In the genomic region with DNA sequence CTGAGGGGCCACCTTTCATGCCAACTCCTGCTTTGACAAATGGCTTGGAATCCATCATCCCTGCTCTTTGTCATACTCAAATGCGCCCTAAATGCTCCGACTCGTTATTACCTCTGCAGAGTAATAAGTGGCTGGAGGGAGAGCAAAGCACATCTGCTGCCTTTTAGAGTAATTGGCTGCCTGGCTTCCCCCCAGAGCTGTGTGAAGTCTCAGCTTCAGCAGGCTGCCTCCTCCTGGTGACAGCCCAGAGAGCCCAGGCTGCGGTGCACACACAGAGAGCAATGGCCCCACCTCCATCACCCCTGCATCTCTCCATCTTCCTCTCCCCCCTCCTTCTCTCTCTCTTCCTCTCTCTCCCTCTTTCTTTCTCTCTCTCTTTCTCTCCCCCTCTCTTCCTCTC, we compare ENCODE assay signal across 10 mouse cellular contexts. TPM values are rescaled to one million over a fixed set of nuclear protein-coding genes. Genes with fewer than 3 reads are reported as not detected.
A peak's percentile ranks its signal among the peaks of the same experiment; 100 is the strongest.
DNase-seq lines count a peak whose midpoint lies in the region; ATAC-seq and TF ChIP-seq lines count a peak whose summit lies in the region.
"Had no signal": no experiment of that assay in that cellular context is flagged by ENCODE, and none has a peak within 500 bp of the region (broad histone marks: within the 10 kb centered on the region; RNA-seq: fewer than 3 reads in every experiment).

No protein-coding gene starts in this region.

- H3K4me1 ChIP-seq in intestine, postnatal 0 days (replicated peaks; ENCODE audit: control insufficient read depth, insufficient read depth, low read length), result no peaks in the 10 kb centered on the region
- H3K4me1 ChIP-seq in intestine, embryonic 16.5 days (ENCODE audit: control insufficient read depth, insufficient read depth, low read length), result 0 out of 2 replicates have a peak, but pooled peaks cover 4% of the 10 kb centered on the region
- H3K4me1 ChIP-seq in hindbrain, embryonic 13.5 days (replicated peaks), result peaks cover 42% of the 10 kb centered on the region
- peaks cover 37% of the 10 kb centered on the region for H3K4me1 ChIP-seq in olfactory bulb, adult 2 months (ENCODE audit: control insufficient read depth, insufficient read depth, low read length)

- H3K4me3 ChIP-seq in intestine, postnatal 0 days (ENCODE audit: low read depth, low read length), result no peak overlapping the region
- no peak overlapping the region for H3K4me3 ChIP-seq in intestine, embryonic 16.5 days (ENCODE audit: low read length)
- H3K4me3 ChIP-seq in hindbrain, embryonic 13.5 days, result no peak overlapping the region
- H3K4me3 ChIP-seq in olfactory bulb, adult 2 months (ENCODE audit: insufficient read depth, low read depth, low read length), result no peak overlapping the region
- H3K4me3 ChIP-seq: heart, embryonic 13.5 days had no signal

- no peak overlapping the region for H3K4me2 ChIP-seq in intestine, postnatal 0 days (replicated peaks; ENCODE audit: low read depth)
- H3K4me2 ChIP-seq in intestine, embryonic 16.5 days (ENCODE audit: low read depth, low read length), result no peak overlapping the region
- H3K4me2 ChIP-seq in hindbrain, embryonic 13.5 days, result peak overlapping the region; percentile 37
- H3K4me2 ChIP-seq: heart, embryonic 13.5 days had no signal

- no peak overlapping the region for H3K9ac ChIP-seq in intestine, postnatal 0 days (ENCODE audit: low read depth, low read length)
- H3K9ac ChIP-seq in intestine, embryonic 16.5 days (ENCODE audit: low read depth, low read length), result no peak overlapping the region
- peak overlapping the region; percentile 43; the same call in 1 of the 2 replicates for H3K9ac ChIP-seq in hindbrain, embryonic 13.5 days
- H3K9ac ChIP-seq: heart, embryonic 13.5 days had no signal

- intact Hi-C loops in heart, postnatal 10 days (cut with DNase I), result no loop called here

- no peaks in the 10 kb centered on the region for H3K9me3 ChIP-seq in intestine, postnatal 0 days (ENCODE audit: control insufficient read depth)
- H3K9me3 ChIP-seq in intestine, embryonic 16.5 days (ENCODE audit: control insufficient read depth, low read length), result no peaks in the 10 kb centered on the region
- H3K9me3 ChIP-seq in hindbrain, embryonic 13.5 days, result no peaks in the 10 kb centered on the region
- H3K9me3 ChIP-seq: heart, embryonic 13.5 days had no signal

- no peak overlapping the region for H3K27ac ChIP-seq in intestine, postnatal 0 days (ENCODE audit: low read depth, low read length)
- H3K27ac ChIP-seq in intestine, embryonic 16.5 days (ENCODE audit: low read length), result no peak overlapping the region
- H3K27ac ChIP-seq in hindbrain, embryonic 13.5 days, result peak overlapping the region; percentile 85
- peak overlapping the region; percentile 60 for H3K27ac ChIP-seq in olfactory bulb, adult 2 months (ENCODE audit: insufficient read depth, low read depth, low read length)
- H3K27ac ChIP-seq: heart, embryonic 13.5 days had no signal

- no peak for TF ChIP-seq POLR2A in olfactory bulb, adult 2 months (IDR thresholded peaks at IDR 0.05; ENCODE audit: insufficient read depth, low read depth, low read length)

- peak; percentile 39 for TF ChIP-seq CTCF in intestine, postnatal 0 days (IDR thresholded peaks at IDR 0.05; ENCODE audit: low read depth)
- TF ChIP-seq CTCF in olfactory bulb, adult 2 months (IDR thresholded peaks at IDR 0.05; ENCODE audit: insufficient read depth, low read depth, low read length), result no peak

- 49% methylated on average over 4 of the region's 4 CpGs for WGBS in intestine, postnatal 0 days
- WGBS in intestine, embryonic 16.5 days, result 31% methylated on average over 4 of the region's 4 CpGs
- 23% methylated on average over 4 of the region's 4 CpGs for WGBS in hindbrain, embryonic 13.5 days
- WGBS in olfactory bulb, adult 2 months, result 6% methylated on average over 4 of the region's 4 CpGs

- peak; percentile 66 for DNase-seq in embryo, embryonic 11 days
- DNase-seq in heart, postnatal 10 days, result no peak
- DNase-seq in heart, adult 18-20 months, result no peak
- DNase-seq in adrenal gland, adult 2 months, result no peak
- DNase-seq: lung, postnatal 36 days had no signal

- ATAC-seq in intestine, postnatal 0 days, result no peak
- ATAC-seq in intestine, embryonic 16.5 days, result no peak
- ATAC-seq in hindbrain, embryonic 13.5 days (ENCODE audit: low FRiP score), result peak; percentile 71

- H3K36me3 ChIP-seq in intestine, postnatal 0 days (ENCODE audit: control insufficient read depth, insufficient read depth), result no peaks in the 10 kb centered on the region
- no peaks in the 10 kb centered on the region for H3K36me3 ChIP-seq in intestine, embryonic 16.5 days (ENCODE audit: control insufficient read depth, insufficient read depth, low read length)
- H3K36me3 ChIP-seq in hindbrain, embryonic 13.5 days, result no peaks in the 10 kb centered on the region
- H3K36me3 ChIP-seq: heart, embryonic 13.5 days had no signal

- H3K27me3 ChIP-seq in intestine, postnatal 0 days (replicated peaks; ENCODE audit: control insufficient read depth, insufficient read depth, low read length), result no peaks in the 10 kb centered on the region
- H3K27me3 ChIP-seq in intestine, embryonic 16.5 days (replicated peaks; ENCODE audit: control insufficient read depth, insufficient read depth, low read length), result no peaks in the 10 kb centered on the region
- no peaks in the 10 kb centered on the region for H3K27me3 ChIP-seq in hindbrain, embryonic 13.5 days

RNA-seq across cellular contexts. Expression of a gene that starts 25.5 kb away (rescaled TPM):
- polyA plus RNA-seq in intestine, postnatal 0 days (2015; fragmentation: Nextera tagmentation; extraction: Ambion mirVana), result 0.44 and 0.78 TPM in 2 replicates
- 0.26 and 0.28 TPM in 2 replicates for polyA plus RNA-seq in intestine, embryonic 16.5 days (2015; fragmentation: Nextera tagmentation; extraction: Ambion mirVana)
- 14.4 and 16.5 TPM in 2 replicates for polyA plus RNA-seq in hindbrain, embryonic 13.5 days (2015; fragmentation: Nextera tagmentation; extraction: Ambion mirVana)
- polyA plus RNA-seq in olfactory bulb, adult 2 months (2012; ENCODE audit: insufficient read depth, insufficient read length, low replicate concordance, missing spikeins), result not detected in 2 replicates
- total RNA-seq in heart, postnatal 10 days (2021), result under 1 TPM in 1 of 2 experiments, not detected in 1; 0.29 TPM
- total RNA-seq in heart, adult 18-20 months (2021), result under 1 TPM; 0.40 to 0.54 TPM
- total RNA-seq in adrenal gland, adult 2 months (2021), result 1 to 10 TPM in 1 of 2 experiments, under 1 TPM in 1; 0.43 to 1.0 TPM
- polyA plus RNA-seq in adrenal gland, adult 2 months (2012; rRNA removed), result 0.71 and 0.83 TPM in 2 replicates
- polyA plus RNA-seq: heart, embryonic 13.5 days had no signal

Comparison
In these comparisons a context has a peak if more than half of its experiments do, and no peak if none do; other contexts are left out.
1. H3K27ac ChIP-seq: peak in hindbrain, embryonic 13.5 days (single experiment) and olfactory bulb, adult 2 months (single experiment); none in intestine, postnatal 0 days (single experiment) and intestine, embryonic 16.5 days (single experiment).